Mouse (Mus musculus) frontal cortex, postnatal 36 days (tissue): ENCODE data around the gene Gm8857.
"Not testable (repeated sequence)": the region's sequence is repeated elsewhere in the genome, so short reads cannot be mapped to it uniquely, and the experiment has no call there.

ENCODE experiments used
- DNase-seq, 2 experiments: peaks; one replicate each; pipeline ENCODE4 v3.0.0; 2022; ENCODE audit warnings: low spot score in 2 of 2

Gene Gm8857

DNA sequence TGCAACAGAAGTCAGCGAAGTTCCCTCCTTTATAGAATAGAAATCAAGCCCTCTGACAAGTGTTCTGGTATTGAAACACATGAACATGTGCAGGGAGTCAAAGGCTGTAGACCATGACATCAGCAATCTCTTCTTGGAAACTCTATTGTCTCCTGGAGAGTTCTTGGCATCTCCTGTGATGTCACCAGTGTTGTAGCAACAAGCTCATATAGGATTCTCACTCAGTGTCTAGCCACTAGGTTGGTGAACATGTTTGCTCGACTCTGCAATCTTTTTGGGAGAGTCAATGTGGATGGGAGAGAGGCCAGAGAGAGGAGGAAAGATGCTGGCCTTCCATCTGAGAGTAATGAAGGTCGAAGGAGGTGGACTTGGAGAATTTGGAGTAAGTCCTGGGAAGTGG, at the start of gene Gm8857, which contains the start of gene Gm8871:
Gm8857 (plus strand) TSS at position 303 of the 400 bp plus-strand sequence.
Gm8871 (plus strand) TSS at position 301 of the 400 bp plus-strand sequence.
- DNase-seq = not testable (repeated sequence)

DNA sequence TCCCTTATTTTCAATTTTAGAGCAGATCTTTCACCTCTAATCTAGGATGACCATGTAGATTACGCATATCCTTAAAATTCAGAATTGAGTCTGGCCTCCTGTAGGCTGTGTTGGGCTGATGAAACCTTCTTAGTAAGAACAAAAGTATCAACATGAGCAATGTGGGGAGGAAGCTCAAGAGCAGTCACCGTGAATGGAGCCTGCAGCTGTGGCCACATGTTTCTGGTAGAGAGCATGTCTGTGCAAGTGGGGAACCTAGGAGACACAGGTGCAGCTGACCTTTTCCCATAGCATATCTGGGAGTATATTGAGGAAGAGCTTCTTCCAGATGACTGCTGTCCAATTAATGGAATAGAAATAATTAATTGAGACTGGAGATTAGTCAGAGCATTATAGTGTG, 5.9 kb downstream of the Gm8857 start:
- not testable (repeated sequence) for DNase-seq

DNA sequence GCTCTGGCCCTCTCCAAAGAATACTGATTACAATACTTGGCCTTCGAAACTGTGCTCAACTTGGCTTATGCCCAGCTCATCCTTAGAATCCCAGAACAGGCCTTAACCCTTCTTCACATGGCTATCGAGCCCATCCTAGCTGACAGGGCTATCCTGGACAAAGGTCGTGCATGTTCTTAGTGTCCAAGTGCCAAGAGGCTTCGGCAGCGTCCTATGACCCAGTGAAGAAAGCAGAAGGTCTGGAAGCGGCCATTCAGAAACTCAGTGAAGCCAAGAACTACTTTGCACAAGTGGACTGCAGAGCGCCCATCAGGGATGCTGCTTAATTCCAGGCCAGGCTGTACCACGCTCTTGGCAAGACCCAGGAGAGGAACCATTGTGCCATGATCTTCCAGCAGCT, 10.4 kb downstream of the Gm8857 start:
- DNase-seq = not testable (repeated sequence)
